Mouse (Mus musculus) embryo, embryonic 10 days (tissue): Measurements from ENCODE around the gene Dnmt1.

Source experiments
- DNase-seq: peaks from one replicate; pipeline ENCODE4 v3.0.0-alpha.2; 2015; ENCODE audit warnings: low spot score

Gene Dnmt1

GRCm38 (mm10) chr9:20959430-20959938 is at the start of gene Dnmt1:
Dnmt1 (minus strand) TSS chr9:20959888.
- no peak for DNase-seq

GRCm38 (mm10) chr9:21008007-21008406 is 48.3 kb upstream of the Dnmt1 start:
- DNase-seq, result no peak

- DNase-seq, result no peak
These were observed 47.7 kb upstream of the Dnmt1 start for GRCm38 (mm10) chr9:21007313-21007952.

GRCm38 (mm10) chr9:21002627-21003551 is 43.2 kb upstream of the Dnmt1 start, which contains the start of gene Mrpl4:
Mrpl4 (plus strand) TSS chr9:21002738.
- peak; percentile 96 for DNase-seq

- DNase-seq, result no peak
These were observed 42.6 kb upstream of the Dnmt1 start for GRCm38 (mm10) chr9:21002270-21002626.

GRCm38 (mm10) chr9:21001651-21002200 is 42.0 kb upstream of the Dnmt1 start:
- DNase-seq, result no peak

GRCm38 (mm10) chr9:21000811-21001210 is 41.1 kb upstream of the Dnmt1 start:
- peak; percentile 52 for DNase-seq

GRCm38 (mm10) chr9:20998337-20998736 is 38.6 kb upstream of the Dnmt1 start:
- peak; percentile 54 for DNase-seq

GRCm38 (mm10) chr9:20997065-20997464 is 37.4 kb upstream of the Dnmt1 start:
- no peak for DNase-seq

- no peak for DNase-seq
These were observed 35.4 kb upstream of the Dnmt1 start for GRCm38 (mm10) chr9:20995069-20995468.

GRCm38 (mm10) chr9:20993165-20993898 is 33.6 kb upstream of the Dnmt1 start:
- DNase-seq, result no peak

- DNase-seq, result no peak
These were observed 31.9 kb upstream of the Dnmt1 start for GRCm38 (mm10) chr9:20991587-20991986.

GRCm38 (mm10) chr9:20990861-20991260 is 31.2 kb upstream of the Dnmt1 start:
- peak; percentile 68 for DNase-seq

- DNase-seq, result no peak
These were observed 28.3 kb upstream of the Dnmt1 start for GRCm38 (mm10) chr9:20987953-20988352.

- no peak for DNase-seq
These were observed 27.4 kb upstream of the Dnmt1 start for GRCm38 (mm10) chr9:20986952-20987686.

GRCm38 (mm10) chr9:20983169-20983568 is 23.5 kb upstream of the Dnmt1 start:
- no peak for DNase-seq

GRCm38 (mm10) chr9:20982171-20982570 is 22.5 kb upstream of the Dnmt1 start:
- DNase-seq, result no peak

GRCm38 (mm10) chr9:20979769-20980168 is 20.1 kb upstream of the Dnmt1 start:
- DNase-seq, result no peak

GRCm38 (mm10) chr9:20979181-20979580 is 19.5 kb upstream of the Dnmt1 start:
- no peak for DNase-seq

- DNase-seq, result no peak
These were observed 18.9 kb upstream of the Dnmt1 start for GRCm38 (mm10) chr9:20978409-20979095.
